Mouse (Mus musculus): ENCODE measurements at regions not wholly inside any gene's neighbourhood (a gene's known extent, or its start where the extent isn't known, plus 50 kb on each side); places are given as distances from the start of the nearest gene placed in this dataset.

- ATAC-seq, result no peak
- Histone ChIP-seq H3K27me3 (replicated peaks) (peaks cover 13% of the 10 kb centered on the region), H3K27ac (no peak overlapping the region), H3K4me3 (no peak overlapping the region), H3K9ac (no peak overlapping the region), H3K9me3 (replicated peaks) (0 out of 2 replicates have a peak, but pooled peaks cover 1% of the 10 kb centered on the region), H3K4me1 (peaks cover 7% of the 10 kb centered on the region), H3K36me3 (no peaks in the 10 kb centered on the region), H3K4me2 (no peak overlapping the region)
- WGBS (ENCODE audit: insufficient replicate concordance), result 48% methylated on average over 4 of the region's 4 CpGs
Measured at GRCm38 (mm10) chr11:20442476-20442875, 100.6 kb upstream of the Sertad2 start.

- no peak overlapping the region for H3K27ac ChIP-seq
- peaks cover 13% of the 10 kb centered on the region for H3K27me3 ChIP-seq (replicated peaks)
- 0 out of 2 replicates have a peak, but pooled peaks cover 8% of the 10 kb centered on the region for H3K9me3 ChIP-seq (replicated peaks)
- peak overlapping the region; percentile 19; the same call in 1 of the 2 replicates for H3K9ac ChIP-seq
- H3K4me3 ChIP-seq, result peak overlapping the region; percentile 33
- H3K4me1 ChIP-seq, result peaks cover 7% of the 10 kb centered on the region
- H3K36me3 ChIP-seq, result no peaks in the 10 kb centered on the region
- peak overlapping the region; percentile 61 for H3K4me2 ChIP-seq
- no peak for ATAC-seq
- WGBS (ENCODE audit: insufficient replicate concordance), result 13% methylated on average over 15 of the region's 18 CpGs
Measured at GRCm38 (mm10) chr11:20445061-20445902, 97.8 kb upstream of the Sertad2 start.

GRCm38 (mm10) chr11:20445903-20446264 lies 97.2 kb upstream of the Sertad2 start:
- Histone ChIP-seq H3K4me1 (peaks cover 7% of the 10 kb centered on the region), H3K4me3 (peak overlapping the region; percentile 33), H3K27ac (no peak overlapping the region), H3K27me3 (replicated peaks) (peaks cover 13% of the 10 kb centered on the region), H3K36me3 (no peaks in the 10 kb centered on the region), H3K9me3 (replicated peaks) (0 out of 2 replicates have a peak, but pooled peaks cover 8% of the 10 kb centered on the region), H3K4me2 (peak overlapping the region; percentile 61), H3K9ac (peak overlapping the region; percentile 19; the same call in 1 of the 2 replicates)
- peak; percentile 66; the same call in 1 of the 2 replicates for ATAC-seq
- WGBS (ENCODE audit: insufficient replicate concordance), result 2% methylated on average over 6 of the region's 6 CpGs

GRCm38 (mm10) chr11:20452901-20453300 lies 90.2 kb upstream of the Sertad2 start:
- Histone ChIP-seq H3K9ac (no peak overlapping the region), H3K36me3 (no peaks in the 10 kb centered on the region), H3K4me2 (no peak overlapping the region), H3K27ac (no peak overlapping the region), H3K4me3 (no peak overlapping the region), H3K27me3 (replicated peaks) (peaks cover 34% of the 10 kb centered on the region), H3K4me1 (peaks cover 9% of the 10 kb centered on the region; the same call in 1 of the 2 replicates), H3K9me3 (replicated peaks) (0 out of 2 replicates have a peak, but pooled peaks cover 2% of the 10 kb centered on the region)
- WGBS (ENCODE audit: insufficient replicate concordance), result 44% methylated on average over 4 of the region's 4 CpGs
- ATAC-seq, result no peak

GRCm38 (mm10) chr11:20453786-20454185 lies 89.3 kb upstream of the Sertad2 start:
- H3K36me3 ChIP-seq, result no peaks in the 10 kb centered on the region

GRCm38 (mm10) chr11:20455085-20455864 lies 87.8 kb upstream of the Sertad2 start:
- Histone ChIP-seq H3K36me3 (no peaks in the 10 kb centered on the region), H3K27ac (no peak overlapping the region), H3K4me2 (peak overlapping the region; percentile 86), H3K4me3 (peak overlapping the region; percentile 60), H3K9ac (peak overlapping the region; percentile 58), H3K9me3 (replicated peaks) (no peaks in the 10 kb centered on the region), H3K27me3 (replicated peaks) (peaks cover 38% of the 10 kb centered on the region), H3K4me1 (peaks cover 9% of the 10 kb centered on the region; the same call in 1 of the 2 replicates)
- WGBS (ENCODE audit: insufficient replicate concordance), result 1% methylated on average over 35 of the region's 35 CpGs
- ATAC-seq, result peak; percentile 72

More at GRCm38 (mm10) chr11:20453786-20454185, 89.3 kb upstream of the Sertad2 start:
- peaks cover 38% of the 10 kb centered on the region for H3K27me3 ChIP-seq (replicated peaks)
- no peak overlapping the region for H3K27ac ChIP-seq
- H3K4me3 ChIP-seq, result no peak overlapping the region
- H3K4me1 ChIP-seq, result peaks cover 9% of the 10 kb centered on the region; the same call in 1 of the 2 replicates
- ATAC-seq, result no peak
- no peaks in the 10 kb centered on the region for H3K9me3 ChIP-seq (replicated peaks)
- WGBS (ENCODE audit: insufficient replicate concordance), result 72% methylated on average over 7 of the region's 7 CpGs
- no peak overlapping the region for H3K9ac ChIP-seq
- no peak overlapping the region for H3K4me2 ChIP-seq

- 7% methylated on average over 19 of the region's 19 CpGs for WGBS (ENCODE audit: insufficient replicate concordance)
- Histone ChIP-seq H3K9ac (peak overlapping the region; percentile 58; the same call in 1 of the 2 replicates), H3K4me3 (peak overlapping the region; percentile 60), H3K27me3 (replicated peaks) (peaks cover 38% of the 10 kb centered on the region), H3K4me1 (peaks cover 9% of the 10 kb centered on the region; the same call in 1 of the 2 replicates), H3K4me2 (peak overlapping the region; percentile 86), H3K9me3 (replicated peaks) (no peaks in the 10 kb centered on the region), H3K36me3 (no peaks in the 10 kb centered on the region), H3K27ac (no peak overlapping the region)
- no peak for ATAC-seq
Measured at GRCm38 (mm10) chr11:20455865-20456648, 87.0 kb upstream of the Sertad2 start.

- H3K9me3 ChIP-seq (replicated peaks), result no peaks in the 10 kb centered on the region
- no peak overlapping the region for H3K4me2 ChIP-seq
- peaks cover 24% of the 10 kb centered on the region for H3K4me1 ChIP-seq
- H3K4me3 ChIP-seq, result no peak overlapping the region
- no peak overlapping the region for H3K27ac ChIP-seq
- H3K27me3 ChIP-seq (replicated peaks), result peaks cover 36% of the 10 kb centered on the region
- H3K36me3 ChIP-seq, result no peaks in the 10 kb centered on the region
- 78% methylated on average over 8 of the region's 8 CpGs for WGBS (ENCODE audit: insufficient replicate concordance)
- no peak overlapping the region for H3K9ac ChIP-seq
- ATAC-seq, result no peak
Measured at GRCm38 (mm10) chr11:20459140-20459539, 83.9 kb upstream of the Sertad2 start.

GRCm38 (mm10) chr11:20460501-20460921 lies 82.5 kb upstream of the Sertad2 start:
- Histone ChIP-seq H3K27ac (no peak overlapping the region), H3K9ac (no peak overlapping the region), H3K4me1 (peaks cover 21% of the 10 kb centered on the region), H3K4me3 (no peak overlapping the region), H3K27me3 (replicated peaks) (peaks cover 29% of the 10 kb centered on the region), H3K4me2 (no peak overlapping the region), H3K36me3 (no peaks in the 10 kb centered on the region), H3K9me3 (replicated peaks) (no peaks in the 10 kb centered on the region)
- no peak for ATAC-seq
- WGBS (ENCODE audit: insufficient replicate concordance), result 52% methylated on average over 7 of the region's 7 CpGs

- Histone ChIP-seq H3K27ac (peak overlapping the region; percentile 58; the same call in 1 of the 2 replicates), H3K9ac (no peak overlapping the region), H3K4me1 (peaks cover 15% of the 10 kb centered on the region), H3K4me2 (no peak overlapping the region), H3K36me3 (no peaks in the 10 kb centered on the region), H3K4me3 (no peak overlapping the region), H3K9me3 (replicated peaks) (no peaks in the 10 kb centered on the region), H3K27me3 (replicated peaks) (peaks cover 13% of the 10 kb centered on the region)
- 52% methylated on average over 3 of the region's 3 CpGs for WGBS (ENCODE audit: insufficient replicate concordance)
- no peak for ATAC-seq
Measured at GRCm38 (mm10) chr11:20462076-20462475, 81.0 kb upstream of the Sertad2 start.

GRCm38 (mm10) chr11:20463173-20463681 lies 79.8 kb upstream of the Sertad2 start:
- Histone ChIP-seq H3K4me3 (no peak overlapping the region), H3K36me3 (no peaks in the 10 kb centered on the region), H3K4me2 (no peak overlapping the region), H3K9ac (no peak overlapping the region), H3K9me3 (replicated peaks) (no peaks in the 10 kb centered on the region), H3K27me3 (replicated peaks) (peaks cover 1% of the 10 kb centered on the region; the same call in 1 of the 2 replicates), H3K27ac (no peak overlapping the region), H3K4me1 (peaks cover 18% of the 10 kb centered on the region)
- WGBS (ENCODE audit: insufficient replicate concordance), result 30% methylated on average over 10 of the region's 10 CpGs
- no peak for ATAC-seq

Measured in liver, embryonic 12.5 days (tissue).